Mouse (Mus musculus): ENCODE data around the gene Fdxr.
A peak's percentile ranks its signal among the peaks of the same experiment; 100 is the strongest.

Gene Fdxr

GRCm38 (mm10) chr11:115269330-115270066 is 7.4 kb downstream of the Fdxr start:
- no peak for DNase-seq (ENCODE audit: low spot score in 2 of 2)

- no peak for DNase-seq (ENCODE audit: low spot score in 2 of 2)
Observed at GRCm38 (mm10) chr11:115267958-115268357, 8.9 kb downstream of the Fdxr start.

GRCm38 (mm10) chr11:115267061-115267883 is 9.6 kb downstream of the Fdxr start, which contains the start of gene Grin2c:
TSS of gene Grin2c (minus strand) at chr11:115267243.
- DNase-seq (ENCODE audit: low spot score in 2 of 2), result no peak

GRCm38 (mm10) chr11:115266400-115266778 is 10.5 kb downstream of the Fdxr start:
- DNase-seq (ENCODE audit: low spot score in 2 of 2), result peak in 1 of 2 experiments; percentile 26

- DNase-seq (ENCODE audit: low spot score in 2 of 2), result no peak
Observed at GRCm38 (mm10) chr11:115265771-115266399, 11.0 kb downstream of the Fdxr start.

GRCm38 (mm10) chr11:115264862-115265668 is 11.8 kb downstream of the Fdxr start:
- DNase-seq (ENCODE audit: low spot score in 2 of 2), result no peak

- DNase-seq (ENCODE audit: low spot score in 2 of 2), result no peak
Observed at GRCm38 (mm10) chr11:115264136-115264861, 12.6 kb downstream of the Fdxr start.

GRCm38 (mm10) chr11:115262954-115263353 is 13.9 kb downstream of the Fdxr start:
- no peak for DNase-seq (ENCODE audit: low spot score in 2 of 2)

GRCm38 (mm10) chr11:115259134-115259533 is 17.7 kb downstream of the Fdxr start:
- no peak for DNase-seq (ENCODE audit: low spot score in 2 of 2)

- no peak for DNase-seq (ENCODE audit: low spot score in 2 of 2)
Observed at GRCm38 (mm10) chr11:115257775-115258510, 18.9 kb downstream of the Fdxr start.

- DNase-seq (ENCODE audit: low spot score in 2 of 2), result no peak
Observed at GRCm38 (mm10) chr11:115251258-115251657, 25.6 kb downstream of the Fdxr start.

- DNase-seq (ENCODE audit: low spot score in 2 of 2), result no peak
Observed at GRCm38 (mm10) chr11:115250405-115251090, 26.3 kb downstream of the Fdxr start.

GRCm38 (mm10) chr11:115249721-115250404 is 27.0 kb downstream of the Fdxr start:
- no peak for DNase-seq (ENCODE audit: low spot score in 2 of 2)

- DNase-seq (ENCODE audit: low spot score in 2 of 2), result no peak
Observed at GRCm38 (mm10) chr11:115247945-115248344, 28.9 kb downstream of the Fdxr start.

GRCm38 (mm10) chr11:115247240-115247639 is 29.6 kb downstream of the Fdxr start:
- no peak for DNase-seq (ENCODE audit: low spot score in 2 of 2)

- DNase-seq (ENCODE audit: low spot score in 2 of 2), result no peak
Observed at GRCm38 (mm10) chr11:115246386-115246785, 30.5 kb downstream of the Fdxr start.

GRCm38 (mm10) chr11:115244840-115245239 is 32.0 kb downstream of the Fdxr start:
- no peak for DNase-seq (ENCODE audit: low spot score in 2 of 2)

GRCm38 (mm10) chr11:115243783-115244182 is 33.1 kb downstream of the Fdxr start:
- no peak for DNase-seq (ENCODE audit: low spot score in 2 of 2)

- DNase-seq (ENCODE audit: low spot score in 2 of 2), result no peak
Observed at GRCm38 (mm10) chr11:115242746-115243145, 34.1 kb downstream of the Fdxr start.

Measured in urinary bladder, adult 18-20 months (tissue).